Mouse (Mus musculus) liver, embryonic 14.5 days (tissue): ENCODE measurements at regions not wholly inside any gene's neighbourhood (a gene's known extent, or its start where the extent isn't known, plus 50 kb on each side); places are given as distances from the start of the nearest gene placed in this dataset.

ENCODE experiments used
- ATAC-seq: fragments of 200-750 bp; cut with Nextera tagmentation; 2 replicates; pipeline ENCODE4 v1.8.0; 2017; ENCODE audit warnings: moderate number of reproducible peaks, mild to moderate bottlenecking, moderate library complexity; ENCODE audit not compliant: insufficient read depth
- DNase-seq, 3 experiments: peaks; one replicate each; pipeline ENCODE4 v3.0.0-alpha.2; 2012 to 2013; ENCODE audit warnings: low read depth in 3 of 3, low spot score in 3 of 3
- H3K27ac ChIP-seq: fragments of 300-500 bp; sonication (generic); 2 replicates; pipeline ENCODE4 v1.5.1; 2014; ENCODE audit warnings: moderate library complexity, mild to moderate bottlenecking, control low read depth, inconsistent platforms
- H3K27me3 ChIP-seq: fragments of 300-500 bp; sonication (generic); 2 replicates; pipeline ENCODE4 v1.6.1; 2014; ENCODE audit warnings: mild to moderate bottlenecking, low read length, moderate library complexity; ENCODE audit not compliant: control insufficient read depth, insufficient read depth
- H3K36me3 ChIP-seq: fragments of 300-500 bp; sonication (generic); replicated peaks from 2 replicates; pipeline ENCODE4 v1.6.1; 2014; ENCODE audit warnings: low read depth; ENCODE audit not compliant: control insufficient read depth, insufficient read depth
- H3K4me1 ChIP-seq, 2 experiments: fragments of 200-500 bp in 1 of 2; fragments of 300-500 bp in 1 of 2; sonication (generic) in 1 of 2; replicated peaks; 2 replicates each; pipeline ENCODE4 v1.6.1; 2012 to 2014; ENCODE audit warnings: antibody characterized with exemption in 1 of 2, inconsistent platforms in 1 of 2, low read length in 1 of 2; ENCODE audit not compliant: control insufficient read depth in 2 of 2, insufficient read depth in 2 of 2
- H3K4me2 ChIP-seq: fragments of 300-500 bp; sonication (generic); 2 replicates; pipeline ENCODE4 v1.6.1; 2014; ENCODE audit warnings: low read depth, mild to moderate bottlenecking, control low read depth, moderate library complexity
- H3K4me3 ChIP-seq, 2 experiments: fragments of 200-500 bp in 1 of 2; fragments of 300-500 bp in 1 of 2; sonication (generic) in 1 of 2; 2 replicates each; pipeline ENCODE4 v1.5.1; 2012 to 2014; ENCODE audit warnings: low read depth in 2 of 2, low read length in 2 of 2, mild to moderate bottlenecking in 2 of 2, control low read depth in 1 of 2, inconsistent platforms in 1 of 2, moderate library complexity in 1 of 2; ENCODE audit not compliant: insufficient read depth in 1 of 2
- H3K9ac ChIP-seq: fragments of 300-500 bp; sonication (generic); replicated peaks from 2 replicates; pipeline ENCODE4 v1.6.1; 2014; ENCODE audit warnings: mild to moderate bottlenecking, control low read depth, moderate library complexity
- H3K9me3 ChIP-seq: fragments of 300-500 bp; sonication (generic); 2 replicates; pipeline ENCODE4 v1.6.1; 2016; ENCODE audit warnings: low read length, mixed read lengths; ENCODE audit not compliant: control insufficient read depth
- CTCF ChIP-seq: IDR thresholded peaks from 2 replicates; pipeline ENCODE4 v1.5.1; 2016; ENCODE audit warnings: antibody characterized with exemption, low read depth, control low read depth
- EP300 ChIP-seq: IDR thresholded peaks from 2 replicates; pipeline ENCODE4 v1.6.1; 2016; ENCODE audit warnings: antibody characterized with exemption, low read depth
- WGBS: fragments of 180-500 bp; shearing (Covaris S2); extraction: QIAGEN DNeasy Blood & Tissue Kit; methylation state at CpG from one replicate; pipeline ENCODE4 v1.1.7; 2014; ENCODE audit not compliant: insufficient replicate concordance; 5-methylcytosine and 5-hydroxymethylcytosine counted together

DNA sequence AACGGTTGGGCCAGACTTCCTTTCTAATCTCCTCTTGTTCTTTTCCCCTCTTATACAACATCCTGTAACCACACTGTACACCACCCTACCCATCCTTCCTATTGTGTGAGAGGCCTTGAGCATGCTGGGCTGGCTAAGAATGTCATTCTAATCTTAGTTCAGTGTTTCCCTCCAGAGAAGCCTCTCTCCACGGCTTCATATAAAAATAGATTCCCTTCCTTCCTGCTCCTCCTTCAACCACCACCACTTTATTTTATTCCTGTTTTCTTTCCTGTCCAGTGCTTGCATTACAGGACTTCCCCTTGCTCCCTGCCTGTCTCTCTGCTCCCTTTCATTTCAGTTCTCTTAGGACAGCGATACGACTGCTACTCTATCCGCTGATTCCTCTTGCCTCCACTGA lies 109.5 kb downstream of the Tmem38b start:
- Histone ChIP-seq H3K9ac (no peak overlapping the region), H3K4me3 (no peak overlapping the region), H3K36me3 (no peaks in the 10 kb centered on the region), H3K4me2 (no peak overlapping the region), H3K4me1 (peaks cover 0 to 2% of the 10 kb centered on the region in 2 experiments; a peak in 1 of 4 replicates), H3K9me3 (no peaks in the 10 kb centered on the region), H3K27ac (no peak overlapping the region), H3K27me3 (no peaks in the 10 kb centered on the region)
- no peak for ATAC-seq
- 7% methylated on average over 5 of the region's 5 CpGs for WGBS
- no peak for DNase-seq
- TF ChIP-seq EP300 (no peak), CTCF (no peak)

GRCm38 (mm10) chr4:53948736-53949135 lies 122.9 kb downstream of the Tmem38b start:
- 63% methylated on average over 7 of the region's 7 CpGs for WGBS
- DNase-seq = no peak
- TF ChIP-seq CTCF (no peak), EP300 (no peak)

DNA sequence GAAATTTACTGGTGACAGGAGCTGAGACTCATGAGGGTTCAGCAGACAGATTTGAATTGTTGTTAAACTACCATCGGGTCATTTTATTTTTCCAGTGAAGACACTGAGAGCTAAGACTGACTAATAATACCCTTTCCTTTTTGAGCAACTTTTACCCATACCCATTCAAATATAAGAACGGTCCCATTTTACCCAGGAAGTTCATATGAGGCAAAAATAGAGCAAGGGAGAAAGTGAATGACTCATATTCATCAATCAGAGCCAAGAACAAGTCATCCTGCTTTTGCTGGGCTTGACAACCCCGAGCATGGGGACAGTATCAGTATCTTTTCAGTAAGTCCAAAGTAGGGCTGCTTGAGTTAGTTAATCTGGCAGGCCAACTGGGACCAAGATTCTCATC lies 123.3 kb downstream of the Tmem38b start:
- Histone ChIP-seq H3K4me1 (no peaks in the 10 kb centered on the region), H3K27ac (no peak overlapping the region), H3K36me3 (no peaks in the 10 kb centered on the region), H3K4me3 (no peak overlapping the region), H3K27me3 (no peaks in the 10 kb centered on the region), H3K9me3 (no peaks in the 10 kb centered on the region), H3K4me2 (no peak overlapping the region), H3K9ac (no peak overlapping the region)
- no peak for TF ChIP-seq CTCF
- TF ChIP-seq EP300 = no peak
- ATAC-seq = no peak
- WGBS = 54% methylated on average over 3 of the region's 3 CpGs
- no peak for DNase-seq

More at GRCm38 (mm10) chr4:53948736-53949135, 122.9 kb downstream of the Tmem38b start:
- Histone ChIP-seq H3K4me3 (no peak overlapping the region), H3K36me3 (no peaks in the 10 kb centered on the region), H3K4me1 (no peaks in the 10 kb centered on the region), H3K4me2 (no peak overlapping the region), H3K9ac (no peak overlapping the region), H3K9me3 (no peaks in the 10 kb centered on the region), H3K27ac (no peak overlapping the region), H3K27me3 (no peaks in the 10 kb centered on the region)
- ATAC-seq = no peak

- Histone ChIP-seq H3K4me3 (no peak overlapping the region), H3K9me3 (no peaks in the 10 kb centered on the region), H3K27ac (no peak overlapping the region), H3K27me3 (no peaks in the 10 kb centered on the region), H3K9ac (no peak overlapping the region), H3K36me3 (no peaks in the 10 kb centered on the region), H3K4me2 (no peak overlapping the region), H3K4me1 (no peaks in the 10 kb centered on the region)
- 58% methylated on average over 6 of the region's 6 CpGs for WGBS
- TF ChIP-seq CTCF = no peak
- no peak for TF ChIP-seq EP300
- ATAC-seq (no peak), DNase-seq (no peak)
Measured at GRCm38 (mm10) chr4:53950496-53950895, 124.7 kb downstream of the Tmem38b start.

- H3K9me3 ChIP-seq = no peaks in the 10 kb centered on the region
- H3K4me2 ChIP-seq = no peak overlapping the region
- WGBS = 16% methylated on average over 3 of the region's 3 CpGs
- no peaks in the 10 kb centered on the region for H3K4me1 ChIP-seq
- ATAC-seq = no peak
- no peaks in the 10 kb centered on the region for H3K36me3 ChIP-seq
- H3K27ac ChIP-seq = no peak overlapping the region
- no peak for DNase-seq
- no peak overlapping the region for H3K9ac ChIP-seq
- TF ChIP-seq EP300 = no peak
- TF ChIP-seq CTCF = no peak
- no peak overlapping the region for H3K4me3 ChIP-seq
- no peaks in the 10 kb centered on the region for H3K27me3 ChIP-seq
Measured at GRCm38 (mm10) chr4:53951003-53951733, 125.3 kb downstream of the Tmem38b start.
